Mouse (Mus musculus) right cerebral cortex, postnatal 10 days (tissue): ENCODE data around the gene Ust.

Experiments
- DNase-seq, 2 experiments: peaks; one replicate each; pipeline ENCODE4 v3.0.0; 2021; ENCODE audit warnings: low spot score in 2 of 2

Ust gene

GRCm38 (mm10) chr10:8330006-8330405 lies 188.6 kb downstream of the Ust start:
- DNase-seq, result no peak

GRCm38 (mm10) chr10:8323304-8323765 lies 195.3 kb downstream of the Ust start:
- DNase-seq, result peak; percentile 40 to 73

GRCm38 (mm10) chr10:8320771-8321170 lies 197.9 kb downstream of the Ust start:
- no peak for DNase-seq

GRCm38 (mm10) chr10:8309435-8309834 lies 209.2 kb downstream of the Ust start:
- DNase-seq, result peak in 1 of 2 experiments; percentile 17

GRCm38 (mm10) chr10:8304211-8304610 lies 214.4 kb downstream of the Ust start:
- DNase-seq, result peak in 1 of 2 experiments; percentile 9

GRCm38 (mm10) chr10:8299166-8299565 lies 219.5 kb downstream of the Ust start:
- peak in 1 of 2 experiments; percentile 41 for DNase-seq

GRCm38 (mm10) chr10:8297214-8297613 lies 221.4 kb downstream of the Ust start:
- no peak for DNase-seq

GRCm38 (mm10) chr10:8290661-8291060 lies 228.0 kb downstream of the Ust start:
- DNase-seq, result peak in 1 of 2 experiments; percentile 12

- DNase-seq, result peak in 1 of 2 experiments; percentile 22
Observed at GRCm38 (mm10) chr10:8287350-8287791, 231.3 kb downstream of the Ust start.

- DNase-seq, result peak in 1 of 2 experiments; percentile 3
Observed at GRCm38 (mm10) chr10:8283991-8284390, 234.6 kb downstream of the Ust start.

GRCm38 (mm10) chr10:8277094-8277493 lies 241.5 kb downstream of the Ust start:
- DNase-seq, result no peak

- DNase-seq, result no peak
Observed at GRCm38 (mm10) chr10:8269681-8270080, 248.9 kb downstream of the Ust start.

- no peak for DNase-seq
Observed at GRCm38 (mm10) chr10:8259716-8260115, 258.9 kb downstream of the Ust start.

- DNase-seq, result peak in 1 of 2 experiments; percentile 22
Observed at GRCm38 (mm10) chr10:8250005-8250404, 268.6 kb downstream of the Ust start.

- peak; percentile 69 to 84 for DNase-seq
Observed at GRCm38 (mm10) chr10:8242336-8242735, 276.3 kb downstream of the Ust start.

- DNase-seq, result no peak
Observed at GRCm38 (mm10) chr10:8240703-8241102, 277.9 kb downstream of the Ust start.

GRCm38 (mm10) chr10:8240242-8240641 lies 278.4 kb downstream of the Ust start:
- DNase-seq, result peak; percentile 84 to 92

GRCm38 (mm10) chr10:8236780-8237571 lies 281.6 kb downstream of the Ust start:
- DNase-seq, result peak; percentile 38 to 53

- no peak for DNase-seq
Observed at GRCm38 (mm10) chr10:8233148-8233901, 285.3 kb downstream of the Ust start.

- DNase-seq, result no peak
Observed at GRCm38 (mm10) chr10:8232535-8232934, 286.1 kb downstream of the Ust start.

GRCm38 (mm10) chr10:8228375-8228743 lies 290.3 kb downstream of the Ust start:
- DNase-seq, result no peak

GRCm38 (mm10) chr10:8227705-8228374 lies 290.8 kb downstream of the Ust start:
- DNase-seq, result peak; percentile 50 to 72
